Comparison of ENCODE assay signal across 21 mouse cellular contexts in the genomic region with DNA sequence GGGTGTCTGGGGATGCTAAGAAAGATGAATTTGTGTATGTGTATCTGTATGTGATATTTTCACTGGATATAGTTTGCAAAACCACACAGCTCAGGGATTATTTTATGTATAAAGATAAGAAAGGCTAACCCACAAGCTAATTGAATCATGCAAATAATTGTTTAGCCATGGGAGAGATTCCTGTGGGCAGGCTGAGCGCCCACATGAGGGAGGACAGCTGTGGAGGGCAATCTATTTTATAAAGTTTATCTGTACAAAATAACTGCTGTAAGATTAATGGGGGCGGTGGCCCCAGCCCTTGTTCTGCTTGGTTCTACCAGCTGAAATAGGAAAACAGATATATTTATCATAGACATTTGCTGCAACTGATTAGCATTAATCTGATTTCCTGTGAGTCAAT.
DNase-seq lines count a peak whose midpoint lies in the region; TF ChIP-seq lines count a peak whose summit lies in the region.
"Had no signal": no experiment of that assay in that cellular context is flagged by ENCODE, and none has a peak within 500 bp of the region (broad histone marks: within the 10 kb centered on the region; RNA-seq: fewer than 3 reads in every experiment).

No protein-coding gene starts in this region.

- peaks cover 24% of the 10 kb centered on the region for H3K36me3 ChIP-seq in heart, embryonic 10.5 days
- peaks cover 0 to 5% of the 10 kb centered on the region in 2 experiments; a peak in 2 of 4 replicates for H3K36me3 ChIP-seq in MEL (ENCODE audit: control insufficient read depth in 1 of 2, insufficient read depth in 2 of 2, low read length in 2 of 2)
- peaks cover 38% of the 10 kb centered on the region for H3K36me3 ChIP-seq in limb, embryonic 10.5 days
- no peaks in the 10 kb centered on the region for H3K36me3 ChIP-seq in thymus, adult 2 months (ENCODE audit: control insufficient read depth, insufficient read depth, low read length)
- H3K36me3 ChIP-seq in hindbrain, embryonic 10.5 days = peaks cover 45% of the 10 kb centered on the region

- no peak for TF ChIP-seq RAD21 in MEL (IDR thresholded peaks at IDR 0.05; ENCODE audit: low read depth, low read length)

- H3K79me2 ChIP-seq in MEL (ENCODE audit: control insufficient read depth, insufficient read depth, low read length, poor library complexity) = no peaks in the 10 kb centered on the region

- H3K9ac ChIP-seq in MEL (ENCODE audit: control insufficient read depth, low read depth, low read length, poor library complexity, severe bottlenecking) = no peak overlapping the region
- H3K9ac ChIP-seq: embryonic facial prominence, embryonic 13.5 days; embryonic facial prominence, embryonic 15.5 days; forebrain, embryonic 12.5 days had no signal

- no peak; a peak in 1 of 4 replicates for TF ChIP-seq EP300 in MEL (IDR thresholded peaks at IDR 0.05; ENCODE audit: low read depth in 1 of 2, low read length in 2 of 2)

- no peaks in the 10 kb centered on the region for H3K4me1 ChIP-seq in heart, embryonic 10.5 days
- H3K4me1 ChIP-seq in MEL (ENCODE audit: control insufficient read depth in 1 of 2, insufficient read depth in 2 of 2, low read length in 2 of 2) = no peaks in the 10 kb centered on the region
- peaks cover 13% of the 10 kb centered on the region for H3K4me1 ChIP-seq in limb, embryonic 10.5 days
- H3K4me1 ChIP-seq in thymus, adult 2 months (replicated peaks; ENCODE audit: control insufficient read depth, insufficient read depth, low read length) = no peaks in the 10 kb centered on the region
- no peaks in the 10 kb centered on the region for H3K4me1 ChIP-seq in hindbrain, embryonic 10.5 days (replicated peaks)
- H3K4me1 ChIP-seq: embryonic facial prominence, embryonic 13.5 days; embryonic facial prominence, embryonic 15.5 days; forebrain, embryonic 12.5 days had no signal

- intact Hi-C loops in heart, postnatal 36 days (cut with DNase I) = no loop called here

- no peak overlapping the region for H3K4me3 ChIP-seq in heart, embryonic 10.5 days
- no peak overlapping the region for H3K4me3 ChIP-seq in MEL (ENCODE audit: control insufficient read depth in 1 of 2, insufficient read depth in 1 of 2, low read depth in 2 of 2, low read length in 2 of 2)
- H3K4me3 ChIP-seq in limb, embryonic 10.5 days = no peak overlapping the region
- H3K4me3 ChIP-seq in thymus, adult 2 months (ENCODE audit: control insufficient read depth, insufficient read depth, low read length) = no peak overlapping the region
- H3K4me3 ChIP-seq in hindbrain, embryonic 10.5 days = no peak overlapping the region
- H3K4me3 ChIP-seq: embryonic facial prominence, embryonic 13.5 days; embryonic facial prominence, embryonic 15.5 days; erythroblast, embryonic 14.5 days; forebrain, embryonic 10.5 days; forebrain, embryonic 12.5 days had no signal

- TF ChIP-seq POLR2A in MEL (IDR thresholded peaks at IDR 0.05; ENCODE audit: control insufficient read depth in 1 of 2, insufficient read depth in 1 of 2, low read depth in 1 of 2, low read length in 2 of 2, poor library complexity in 1 of 2) = no peak
- no peak for TF ChIP-seq POLR2A in thymus, adult 2 months (IDR thresholded peaks at IDR 0.05; ENCODE audit: control insufficient read depth, extremely low read depth, insufficient read depth, low read length, poor library complexity)

- 92% methylated on average over 2 of the region's 2 CpGs for WGBS in heart, embryonic 10.5 days
- WGBS in limb, embryonic 10.5 days = 91% methylated on average over 2 of the region's 2 CpGs
- WGBS in thymus, adult 2 months = 95% methylated on average over 2 of the region's 2 CpGs
- 98% methylated on average over 2 of the region's 2 CpGs for WGBS in hindbrain, embryonic 10.5 days

- no peak overlapping the region for H3K27ac ChIP-seq in heart, embryonic 10.5 days
- no peak overlapping the region for H3K27ac ChIP-seq in MEL (ENCODE audit: control insufficient read depth, low read depth, low read length)
- H3K27ac ChIP-seq in limb, embryonic 10.5 days = no peak overlapping the region
- no peak overlapping the region for H3K27ac ChIP-seq in thymus, adult 2 months (ENCODE audit: control insufficient read depth, insufficient read depth, low read length)
- no peak overlapping the region for H3K27ac ChIP-seq in hindbrain, embryonic 10.5 days
- H3K27ac ChIP-seq: embryonic facial prominence, embryonic 13.5 days; embryonic facial prominence, embryonic 15.5 days; forebrain, embryonic 10.5 days; forebrain, embryonic 12.5 days had no signal

- no peaks in the 10 kb centered on the region for H3K27me3 ChIP-seq in heart, embryonic 10.5 days (ENCODE audit: insufficient read depth, poor library complexity, severe bottlenecking)
- H3K27me3 ChIP-seq in MEL (ENCODE audit: control insufficient read depth in 1 of 2, insufficient read depth in 2 of 2, low read length in 2 of 2) = no peaks in the 10 kb centered on the region
- no peaks in the 10 kb centered on the region for H3K27me3 ChIP-seq in limb, embryonic 10.5 days (ENCODE audit: low read depth, poor library complexity, severe bottlenecking)
- H3K27me3 ChIP-seq in thymus, adult 2 months (ENCODE audit: control insufficient read depth, insufficient read depth, low read length) = no peaks in the 10 kb centered on the region
- H3K27me3 ChIP-seq in hindbrain, embryonic 10.5 days (ENCODE audit: insufficient read depth, poor library complexity, severe bottlenecking) = no peaks in the 10 kb centered on the region
- H3K27me3 ChIP-seq: embryonic facial prominence, embryonic 13.5 days; embryonic facial prominence, embryonic 15.5 days; forebrain, embryonic 12.5 days; Patski had no signal

- no peak for TF ChIP-seq CTCF in MEL (IDR thresholded peaks at IDR 0.05 in 2 of 3, conservative IDR thresholded peaks at IDR 0.05 in 1 of 3; ENCODE audit: control insufficient read depth in 1 of 3, insufficient read depth in 1 of 3, low read depth in 2 of 3, low read length in 3 of 3, poor library complexity in 1 of 3, severe bottlenecking in 1 of 3)
- no peak for TF ChIP-seq CTCF in thymus, adult 2 months (IDR thresholded peaks at IDR 0.05; ENCODE audit: borderline replicate concordance, control insufficient read depth, extremely low read depth, insufficient read depth, low read length, poor library complexity)

- H3K9me3 ChIP-seq in heart, embryonic 10.5 days = no peaks in the 10 kb centered on the region
- no peaks in the 10 kb centered on the region for H3K9me3 ChIP-seq in MEL (replicated peaks; ENCODE audit: insufficient read depth, low read length)
- H3K9me3 ChIP-seq in limb, embryonic 10.5 days (replicated peaks) = no peaks in the 10 kb centered on the region
- H3K9me3 ChIP-seq in hindbrain, embryonic 10.5 days = no peaks in the 10 kb centered on the region
- H3K9me3 ChIP-seq: embryonic facial prominence, embryonic 13.5 days; embryonic facial prominence, embryonic 15.5 days; forebrain, embryonic 10.5 days; forebrain, embryonic 12.5 days had no signal

- DNase-seq in heart, embryonic 10.5 days (ENCODE audit: low spot score) = peak; percentile 19
- no peak for DNase-seq in heart, postnatal 36 days
- DNase-seq in MEL (ENCODE audit: low read depth, low spot score) = no peak
- peak; percentile 11 for DNase-seq in limb, embryonic 10.5 days (ENCODE audit: low spot score)
- no peak for DNase-seq in thymus, adult 2 months
- DNase-seq in hindbrain, embryonic 10.5 days (ENCODE audit: low spot score) = no peak
- DNase-seq: adrenal gland, adult 8-10 months; adrenal gland, postnatal 14 days; adrenal gland, postnatal 36 days; cerebellum, adult 11-12 months; cerebellum, adult 2 months; cerebellum, adult 9-10 months; cerebellum, postnatal 10 days; cerebellum, postnatal 25 days; embryo, embryonic 11 days had no signal

TF ChIP-seq in MEL, 35 proteins besides CTCF, POLR2A, EP300 and RAD21:
- TF ChIP-seq USF2 (IDR thresholded peaks at IDR 0.05; ENCODE audit: borderline replicate concordance in 1 of 2, insufficient read depth in 1 of 2, low read depth in 1 of 2, low read length in 2 of 2) (no peak), TCF12 (IDR thresholded peaks at IDR 0.05; ENCODE audit: low read depth, low read length) (peak; percentile 32; the same call in 1 of the 2 replicates)

Comparison
In these comparisons a context has a peak if more than half of its experiments do, and no peak if none do; other contexts are left out.
1. DNase-seq: peak in heart, embryonic 10.5 days (single experiment) and limb, embryonic 10.5 days (single experiment); none in heart, postnatal 36 days (0 of 2), MEL (single experiment), thymus, adult 2 months (single experiment) and hindbrain, embryonic 10.5 days (single experiment).